Mouse (Mus musculus) subcutaneous adipose tissue, adult 2 months (tissue): ENCODE results near the gene Jam2. TPM values are rescaled to one million over a fixed set of nuclear protein-coding genes. Genes with fewer than 3 reads are reported as not detected.

ENCODE experiments used
- polyA plus RNA-seq: library from polyadenylated mRNA; depleted of rRNA; stranded (reverse); fragments of >200 nt; gene quantifications from 2 replicates; pipeline ENCODE4 v1.2.3, GENCODE M21; 2012; ENCODE audit warnings: low replicate concordance; rRNA removed

Gene Jam2
- 23.5 and 37.0 TPM in 2 replicates for polyA plus RNA-seq

GRCm38 (mm10) chr16:84774003-84774703 is at the start of gene Jam2:
TSS of gene Jam2 (plus strand) at chr16:84774123.

DNA sequence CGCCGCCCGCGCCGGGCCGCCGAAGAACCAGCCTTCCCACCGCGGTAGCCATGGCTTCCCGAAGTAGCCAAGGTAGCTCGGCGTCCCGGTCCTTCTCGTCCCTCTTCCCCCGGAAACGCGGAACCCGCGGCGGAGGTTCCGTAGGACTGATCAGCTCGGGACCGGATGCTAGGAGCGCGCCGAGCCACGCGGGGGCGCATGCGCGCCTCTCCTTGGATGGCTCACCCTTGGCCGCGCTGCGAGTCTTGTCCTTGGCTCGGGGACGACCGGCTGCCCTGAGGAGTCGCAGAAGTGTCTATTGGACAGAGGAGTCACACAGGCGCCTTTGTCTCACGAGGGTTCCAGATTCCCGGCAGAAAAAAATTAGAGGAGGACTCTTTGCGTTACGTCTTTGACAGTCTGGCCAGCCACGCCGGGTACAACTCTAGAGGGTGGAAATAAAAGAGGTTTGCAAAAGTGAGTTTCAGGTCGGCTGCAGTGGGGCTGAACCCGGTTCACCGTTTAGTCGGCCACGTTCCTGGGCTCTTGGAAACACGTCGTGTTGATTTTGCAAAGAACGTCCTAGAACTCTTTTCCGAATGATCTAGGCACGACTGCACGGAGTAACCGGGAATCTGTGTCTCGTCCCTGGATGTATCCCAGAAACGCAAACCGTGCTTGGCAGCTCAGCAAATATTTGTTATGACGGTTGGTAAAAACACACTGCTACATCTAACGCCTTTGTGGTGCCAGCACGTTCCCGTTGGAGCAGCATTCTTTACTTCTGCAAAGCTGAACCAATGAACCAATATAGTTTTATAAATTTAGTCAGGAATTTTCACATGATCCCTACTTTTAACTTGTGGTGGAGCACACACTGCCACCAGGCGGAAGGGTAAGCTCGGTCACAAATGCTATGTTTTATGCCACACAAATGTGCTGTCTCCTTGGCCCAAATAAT is 38.5 kb upstream of the Jam2 start, which contains the start of gene Mrpl39:
Gene Mrpl39, minus strand, starts transcription at position 577 of the 940 bp plus-strand sequence.

DNA sequence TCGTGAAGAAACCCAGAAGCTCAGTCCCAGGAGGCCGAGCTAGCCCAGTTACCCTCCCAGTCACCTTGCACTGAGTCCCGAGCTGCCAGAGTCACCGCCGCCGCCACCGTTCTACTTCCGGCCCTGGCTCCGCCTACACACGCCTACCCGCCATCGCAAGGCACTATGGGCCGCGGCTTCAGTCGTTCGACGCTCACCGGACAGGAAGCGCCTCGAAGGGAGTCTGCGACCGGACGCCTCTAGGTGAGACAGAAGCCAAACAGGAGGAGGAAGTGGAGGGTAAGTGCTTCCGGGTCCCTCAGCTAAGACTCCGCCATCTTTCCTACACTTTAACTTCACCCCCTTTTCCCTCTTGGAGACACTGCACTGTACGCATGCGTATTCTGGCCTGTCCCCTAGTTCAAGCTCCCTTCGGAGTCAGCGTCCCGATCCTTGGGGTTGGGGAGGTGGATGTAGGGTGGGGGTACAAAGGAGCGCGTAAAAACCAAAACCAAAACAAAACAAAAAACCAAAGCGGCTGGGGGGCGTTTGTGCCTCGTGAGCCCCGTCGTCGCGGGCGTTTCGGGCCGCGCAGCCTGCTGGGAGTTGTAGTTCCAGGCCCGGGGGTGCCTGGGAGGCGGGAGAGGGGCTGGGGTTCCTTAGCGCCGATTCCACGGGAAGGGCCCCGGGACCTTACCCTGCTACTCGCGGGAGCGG is 61.0 kb downstream of the Jam2 start, which contains the start of gene Gabpa:
Gene Gabpa, plus strand, starts transcription at position 181 of the 696 bp plus-strand sequence.

GRCm38 (mm10) chr16:84835441-84835822 is 61.5 kb downstream of the Jam2 start, which contains the start of gene Atp5j:
TSS of gene Atp5j (minus strand) at chr16:84835625.

Other genes with a start within 250 kb of the Jam2 start
- 10.5 and 11.8 TPM in 2 replicates for gene Mrpl39, start 38.4 kb upstream of the Jam2 start, polyA plus RNA-seq
- gene Gabpa, start 60.8 kb downstream of the Jam2 start, polyA plus RNA-seq = 8.2 and 11.8 TPM in 2 replicates
- gene Atp5j, start 61.5 kb downstream of the Jam2 start, polyA plus RNA-seq = 170 and 191 TPM in 2 replicates